Comparison of ENCODE assay signal across 17 mouse cellular contexts in the genomic region with DNA sequence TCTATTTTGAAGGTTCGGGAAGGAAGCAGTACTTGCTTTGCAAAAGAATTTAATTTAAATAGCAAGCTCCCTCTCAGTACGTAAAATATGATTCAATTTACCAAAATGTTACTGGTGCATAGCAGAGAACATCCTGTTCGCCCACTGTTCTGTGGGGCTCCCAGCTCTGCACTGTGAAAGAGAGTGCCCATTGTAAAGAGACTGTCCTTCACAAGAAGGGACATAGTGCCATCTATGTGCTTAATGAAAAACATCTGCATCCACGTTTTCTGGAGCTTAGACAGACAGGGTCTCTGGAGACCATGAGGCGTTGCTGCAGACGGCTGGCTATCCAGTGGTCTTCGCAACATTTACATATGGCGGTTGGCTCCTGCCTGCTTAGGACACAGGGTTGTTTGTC.
DNase-seq lines count a peak whose midpoint lies in the region; ATAC-seq and TF ChIP-seq lines count a peak whose summit lies in the region.
"Had no signal": no experiment of that assay in that cellular context is flagged by ENCODE, and none has a peak within 500 bp of the region (broad histone marks: within the 10 kb centered on the region; RNA-seq: fewer than 3 reads in every experiment).

No protein-coding gene starts in this region.

- H3K27ac ChIP-seq in embryonic facial prominence, embryonic 11.5 days (replicated peaks; ENCODE audit: low read depth, low read length): no peak overlapping the region
- H3K27ac ChIP-seq in embryonic facial prominence, embryonic 10.5 days (replicated peaks): no peak overlapping the region; the same call in 1 of the 2 replicates
- no peak overlapping the region for H3K27ac ChIP-seq in hindbrain, postnatal 0 days
- no peak overlapping the region for H3K27ac ChIP-seq in hindbrain, embryonic 10.5 days
- no peak overlapping the region for H3K27ac ChIP-seq in midbrain, postnatal 0 days (ENCODE audit: low read depth, low read length)
- H3K27ac ChIP-seq in midbrain, embryonic 11.5 days (ENCODE audit: low read depth, low read length): no peak overlapping the region
- H3K27ac ChIP-seq: macrophage; neural tube, embryonic 13.5 days had no signal

- H3K27me3 ChIP-seq in embryonic facial prominence, embryonic 11.5 days (ENCODE audit: control insufficient read depth, insufficient read depth, low read length): no peaks in the 10 kb centered on the region
- peaks cover 5% of the 10 kb centered on the region; the same call in 1 of the 2 replicates for H3K27me3 ChIP-seq in embryonic facial prominence, embryonic 10.5 days (replicated peaks; ENCODE audit: low read depth, poor library complexity, severe bottlenecking)
- no peaks in the 10 kb centered on the region for H3K27me3 ChIP-seq in hindbrain, postnatal 0 days (ENCODE audit: insufficient read depth, low read length)
- H3K27me3 ChIP-seq in hindbrain, embryonic 10.5 days (ENCODE audit: insufficient read depth, poor library complexity, severe bottlenecking): no peaks in the 10 kb centered on the region
- H3K27me3 ChIP-seq in midbrain, postnatal 0 days (ENCODE audit: insufficient read depth, low read length): no peaks in the 10 kb centered on the region
- no peaks in the 10 kb centered on the region for H3K27me3 ChIP-seq in midbrain, embryonic 11.5 days (ENCODE audit: control insufficient read depth, insufficient read depth, low read length)
- H3K27me3 ChIP-seq: neural tube, embryonic 13.5 days had no signal

- no peaks in the 10 kb centered on the region for H3K9me3 ChIP-seq in embryonic facial prominence, embryonic 11.5 days (replicated peaks; ENCODE audit: control insufficient read depth, low read length)
- H3K9me3 ChIP-seq in embryonic facial prominence, embryonic 10.5 days: no peaks in the 10 kb centered on the region
- H3K9me3 ChIP-seq in hindbrain, postnatal 0 days (ENCODE audit: low read length): no peaks in the 10 kb centered on the region
- no peaks in the 10 kb centered on the region for H3K9me3 ChIP-seq in hindbrain, embryonic 10.5 days
- no peaks in the 10 kb centered on the region for H3K9me3 ChIP-seq in midbrain, postnatal 0 days (ENCODE audit: low read length)
- H3K9me3 ChIP-seq in midbrain, embryonic 11.5 days (ENCODE audit: control insufficient read depth, low read length): no peaks in the 10 kb centered on the region
- H3K9me3 ChIP-seq: heart, embryonic 12.5 days; neural tube, embryonic 13.5 days had no signal

- TF ChIP-seq CTCF in hindbrain, postnatal 0 days (IDR thresholded peaks at IDR 0.05; ENCODE audit: low read depth): peak; percentile 35; the same call in 1 of the 2 replicates
- peak; percentile 60 for TF ChIP-seq CTCF in midbrain, postnatal 0 days (IDR thresholded peaks at IDR 0.05)

- H3K4me2 ChIP-seq in embryonic facial prominence, embryonic 11.5 days (ENCODE audit: low read depth, low read length): no peak overlapping the region
- no peak overlapping the region for H3K4me2 ChIP-seq in hindbrain, postnatal 0 days (ENCODE audit: low read depth, low read length)
- no peak overlapping the region for H3K4me2 ChIP-seq in midbrain, postnatal 0 days (ENCODE audit: low read depth, low read length, poor library complexity, severe bottlenecking)
- H3K4me2 ChIP-seq in midbrain, embryonic 11.5 days: no peak overlapping the region
- H3K4me2 ChIP-seq: heart, embryonic 12.5 days; neural tube, embryonic 13.5 days had no signal

- peaks cover 2% of the 10 kb centered on the region; the same call in 1 of the 2 replicates for H3K4me1 ChIP-seq in embryonic facial prominence, embryonic 11.5 days (ENCODE audit: control insufficient read depth, insufficient read depth, low read length)
- H3K4me1 ChIP-seq in embryonic facial prominence, embryonic 10.5 days: peaks cover 44% of the 10 kb centered on the region
- H3K4me1 ChIP-seq in hindbrain, postnatal 0 days (ENCODE audit: insufficient read depth, low read length): no peaks in the 10 kb centered on the region
- H3K4me1 ChIP-seq in hindbrain, embryonic 10.5 days (replicated peaks): peaks cover 33% of the 10 kb centered on the region
- H3K4me1 ChIP-seq in midbrain, postnatal 0 days (ENCODE audit: insufficient read depth, low read length): no peaks in the 10 kb centered on the region
- peaks cover 5% of the 10 kb centered on the region for H3K4me1 ChIP-seq in midbrain, embryonic 11.5 days (ENCODE audit: control insufficient read depth, insufficient read depth, low read length)
- H3K4me1 ChIP-seq: heart, embryonic 12.5 days; neural tube, embryonic 13.5 days had no signal

- no peak overlapping the region for H3K4me3 ChIP-seq in embryonic facial prominence, embryonic 11.5 days (ENCODE audit: low read depth, low read length)
- H3K4me3 ChIP-seq in embryonic facial prominence, embryonic 10.5 days: no peak overlapping the region
- H3K4me3 ChIP-seq in hindbrain, postnatal 0 days (ENCODE audit: low read length): no peak overlapping the region
- no peak overlapping the region for H3K4me3 ChIP-seq in hindbrain, embryonic 10.5 days
- no peak overlapping the region for H3K4me3 ChIP-seq in midbrain, postnatal 0 days (ENCODE audit: low read depth, low read length)
- H3K4me3 ChIP-seq in midbrain, embryonic 11.5 days (ENCODE audit: low read depth, low read length): no peak overlapping the region
- H3K4me3 ChIP-seq: heart, embryonic 12.5 days; neural tube, embryonic 13.5 days had no signal

- H3K36me3 ChIP-seq in embryonic facial prominence, embryonic 11.5 days (replicated peaks; ENCODE audit: control insufficient read depth, insufficient read depth, low read depth, low read length): no peaks in the 10 kb centered on the region
- no peaks in the 10 kb centered on the region for H3K36me3 ChIP-seq in embryonic facial prominence, embryonic 10.5 days (replicated peaks)
- H3K36me3 ChIP-seq in hindbrain, postnatal 0 days (ENCODE audit: insufficient read depth, low read length): no peaks in the 10 kb centered on the region
- no peaks in the 10 kb centered on the region for H3K36me3 ChIP-seq in hindbrain, embryonic 10.5 days
- no peaks in the 10 kb centered on the region for H3K36me3 ChIP-seq in midbrain, postnatal 0 days (ENCODE audit: insufficient read depth, low read length)
- H3K36me3 ChIP-seq in midbrain, embryonic 11.5 days (ENCODE audit: control insufficient read depth, insufficient read depth, low read length): no peaks in the 10 kb centered on the region
- H3K36me3 ChIP-seq: heart, embryonic 12.5 days; neural tube, embryonic 13.5 days had no signal

- 45% methylated on average over 8 of the region's 8 CpGs for WGBS in embryonic facial prominence, embryonic 11.5 days
- WGBS in embryonic facial prominence, embryonic 10.5 days: 56% methylated on average over 8 of the region's 8 CpGs
- 70% methylated on average over 8 of the region's 8 CpGs for WGBS in hindbrain, postnatal 0 days
- 68% methylated on average over 8 of the region's 8 CpGs for WGBS in hindbrain, embryonic 10.5 days
- WGBS in midbrain, postnatal 0 days: 67% methylated on average over 8 of the region's 8 CpGs
- 82% methylated on average over 8 of the region's 8 CpGs for WGBS in midbrain, embryonic 11.5 days

- no peak for ATAC-seq in embryonic facial prominence, embryonic 11.5 days (replicated peaks; ENCODE audit: insufficient number of reproducible peaks, low FRiP score, low TSS enrichment, low read depth)
- ATAC-seq in hindbrain, postnatal 0 days: peak; percentile 28; the same call in 1 of the 2 replicates
- no peak for ATAC-seq in midbrain, postnatal 0 days (ENCODE audit: low FRiP score)
- no peak for ATAC-seq in midbrain, embryonic 11.5 days (ENCODE audit: low FRiP score)
- ATAC-seq: forebrain, embryonic 14.5 days had no signal

- H3K9ac ChIP-seq in embryonic facial prominence, embryonic 11.5 days (replicated peaks; ENCODE audit: low read length): no peak overlapping the region
- no peak overlapping the region for H3K9ac ChIP-seq in hindbrain, postnatal 0 days (replicated peaks; ENCODE audit: low read length)
- H3K9ac ChIP-seq in midbrain, postnatal 0 days (replicated peaks; ENCODE audit: low read length, poor library complexity, severe bottlenecking): no peak overlapping the region
- H3K9ac ChIP-seq in midbrain, embryonic 11.5 days (ENCODE audit: low read length): no peak overlapping the region
- H3K9ac ChIP-seq: heart, embryonic 12.5 days; neural tube, embryonic 13.5 days had no signal

- DNase-seq in embryonic facial prominence, embryonic 11.5 days (ENCODE audit: low spot score): peak; percentile 56
- DNase-seq in embryonic facial prominence, embryonic 10.5 days (ENCODE audit: low spot score): no peak
- peak; percentile 35 for DNase-seq in hindbrain, postnatal 0 days (ENCODE audit: low spot score)
- DNase-seq in hindbrain, embryonic 10.5 days (ENCODE audit: low spot score): no peak
- DNase-seq in midbrain, postnatal 0 days (ENCODE audit: low spot score): no peak
- DNase-seq in midbrain, embryonic 11.5 days (ENCODE audit: low spot score, missing footprints): no peak
- no peak for DNase-seq in retina, postnatal 1 day
- DNase-seq in gastrocnemius, adult 18-20 months (ENCODE audit: low spot score): no peak
- DNase-seq: cerebellum, postnatal 14 days; gastrocnemius, postnatal 25 days; heart, postnatal 4 days; kidney, adult 2 months; kidney, postnatal 36 days had no signal

Comparison
In these comparisons a context has a peak if more than half of its experiments do, and no peak if none do; other contexts are left out.
1. DNase-seq: peak in embryonic facial prominence, embryonic 11.5 days (single experiment) and hindbrain, postnatal 0 days (single experiment); none in embryonic facial prominence, embryonic 10.5 days (single experiment), hindbrain, embryonic 10.5 days (single experiment), midbrain, postnatal 0 days (single experiment), midbrain, embryonic 11.5 days (single experiment), retina, postnatal 1 day (single experiment) and gastrocnemius, adult 18-20 months (single experiment).